Mouse (Mus musculus): Measurements from ENCODE around the gene Sirt4.

DNA sequence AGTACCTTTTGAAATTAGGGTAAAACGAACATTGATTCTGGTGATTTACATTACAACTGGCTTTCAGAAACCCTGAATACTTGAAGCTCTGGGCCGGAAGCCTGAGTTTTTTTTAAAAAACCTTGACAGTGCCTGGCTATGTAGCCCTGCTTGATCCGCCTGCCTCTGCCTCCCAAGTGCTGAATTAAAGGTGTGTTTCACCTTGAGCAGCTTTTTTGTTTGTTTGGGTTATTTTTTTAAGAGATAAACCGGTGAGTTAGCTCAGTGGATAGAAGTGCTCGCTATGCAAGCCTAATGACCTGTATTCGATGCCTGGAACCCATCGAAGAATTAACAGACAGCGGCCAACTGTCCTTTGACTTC is 6.1 kb upstream of the Sirt4 start:
- TF ChIP-seq CTCF (IDR thresholded peaks at IDR 0.05; ENCODE audit: control insufficient read depth, insufficient read depth, insufficient replicate concordance, low read depth, low read length) (no peak), POLR2A (IDR thresholded peaks at IDR 0.05; ENCODE audit: control insufficient read depth, low read depth, low read length) (no peak)

Measured in testis, adult 2 months (tissue).